Mouse (Mus musculus) neural tube, embryonic 13.5 days (tissue): ENCODE measurements around the gene Tmc3. TPM values are rescaled to one million over a fixed set of nuclear protein-coding genes. Genes with fewer than 3 reads are reported as not detected.
A peak's percentile ranks its signal among the peaks of the same experiment; 100 is the strongest.

Experiments used
- ATAC-seq: fragments of 200-750 bp; cut with Nextera tagmentation; 2 replicates; pipeline ENCODE4 v1.8.0; 2017; ENCODE audit warnings: low read depth, mild to moderate bottlenecking, moderate TSS enrichment, moderate library complexity
- H3K27ac ChIP-seq: fragments of 300-500 bp; sonication (generic); replicated peaks from 2 replicates; pipeline ENCODE4 v1.5.1; 2015; ENCODE audit warnings: moderate library complexity, mild to moderate bottlenecking, inconsistent platforms
- H3K27me3 ChIP-seq: fragments of 300-500 bp; sonication (generic); 2 replicates; pipeline ENCODE4 v1.6.1; 2015; ENCODE audit warnings: mild to moderate bottlenecking, inconsistent platforms
- H3K36me3 ChIP-seq: fragments of 300-500 bp; sonication (generic); 2 replicates; pipeline ENCODE4 v1.6.1; 2015; ENCODE audit warnings: mild to moderate bottlenecking, inconsistent platforms
- H3K4me1 ChIP-seq: fragments of 300-500 bp; sonication (generic); replicated peaks from 2 replicates; pipeline ENCODE4 v1.6.1; 2015; ENCODE audit warnings: inconsistent platforms
- H3K4me2 ChIP-seq: fragments of 300-500 bp; sonication (generic); 2 replicates; pipeline ENCODE4 v1.6.1; 2015; ENCODE audit warnings: inconsistent platforms, mild to moderate bottlenecking, moderate library complexity
- H3K4me3 ChIP-seq: fragments of 300-500 bp; sonication (generic); 2 replicates; pipeline ENCODE4 v1.5.1; 2015; ENCODE audit warnings: mild to moderate bottlenecking, inconsistent platforms
- H3K9ac ChIP-seq: fragments of 300-500 bp; sonication (generic); 2 replicates; pipeline ENCODE4 v1.6.1; 2015; ENCODE audit warnings: moderate library complexity, mild to moderate bottlenecking, inconsistent platforms
- H3K9me3 ChIP-seq: fragments of 300-500 bp; sonication (generic); 2 replicates; pipeline ENCODE4 v1.6.1; 2016; ENCODE audit warnings: inconsistent platforms
- WGBS: fragments of 180-500 bp; shearing (Covaris S2); methylation state at CpG from one replicate; pipeline ENCODE4 v1.1.7; 2015; 5-methylcytosine and 5-hydroxymethylcytosine counted together
- polyA plus RNA-seq: library from polyadenylated mRNA; unstranded; fragments of >200 nt; fragmentation: Nextera tagmentation; extraction: Ambion mirVana; gene quantifications from 2 replicates; pipeline ENCODE4 v1.2.1, GENCODE M21; 2015

Gene Tmc3
- polyA plus RNA-seq, 1 experiment from 2014 or later, result 0.64 TPM

- Histone ChIP-seq H3K27me3 (no peaks in the 10 kb centered on the region), H3K9me3 (no peaks in the 10 kb centered on the region), H3K27ac (peak overlapping the region; percentile 38; the same call in 1 of the 2 replicates), H3K4me2 (no peak overlapping the region), H3K36me3 (no peaks in the 10 kb centered on the region), H3K9ac (no peak overlapping the region), H3K4me1 (0 out of 2 replicates have a peak, but pooled peaks cover 3% of the 10 kb centered on the region), H3K4me3 (no peak overlapping the region)
- 36% methylated on average over 7 of the region's 7 CpGs for WGBS
- no peak for ATAC-seq
These were observed 18.8 kb upstream of the Tmc3 start for GRCm38 (mm10) chr7:83565976-83566375.

- Histone ChIP-seq H3K9me3 (no peaks in the 10 kb centered on the region), H3K36me3 (no peaks in the 10 kb centered on the region), H3K9ac (no peak overlapping the region), H3K27me3 (no peaks in the 10 kb centered on the region), H3K4me2 (no peak overlapping the region), H3K27ac (no peak overlapping the region), H3K4me1 (peaks cover 9% of the 10 kb centered on the region; the same call in 1 of the 2 replicates), H3K4me3 (no peak overlapping the region)
- WGBS, result 57% methylated on average over 16 of the region's 16 CpGs
- ATAC-seq, result no peak
These were observed 16.8 kb upstream of the Tmc3 start for GRCm38 (mm10) chr7:83567841-83568500.

GRCm38 (mm10) chr7:83568815-83569214, 15.9 kb upstream of the Tmc3 start:
- Histone ChIP-seq H3K27me3 (no peaks in the 10 kb centered on the region), H3K4me1 (peaks cover 9% of the 10 kb centered on the region; the same call in 1 of the 2 replicates), H3K27ac (no peak overlapping the region), H3K9me3 (no peaks in the 10 kb centered on the region), H3K36me3 (no peaks in the 10 kb centered on the region), H3K4me2 (no peak overlapping the region), H3K4me3 (no peak overlapping the region), H3K9ac (no peak overlapping the region)
- 97% methylated on average over 2 of the region's 2 CpGs for WGBS
- no peak for ATAC-seq

GRCm38 (mm10) chr7:83569436-83569835, 15.3 kb upstream of the Tmc3 start:
- no peak overlapping the region for H3K27ac ChIP-seq
- H3K4me1 ChIP-seq, result peaks cover 9% of the 10 kb centered on the region; the same call in 1 of the 2 replicates
- H3K9me3 ChIP-seq, result no peaks in the 10 kb centered on the region
- no peak overlapping the region for H3K9ac ChIP-seq
- no peaks in the 10 kb centered on the region for H3K27me3 ChIP-seq
- no peak for ATAC-seq
- 86% methylated on average over 2 of the region's 2 CpGs for WGBS
- no peaks in the 10 kb centered on the region for H3K36me3 ChIP-seq
- H3K4me3 ChIP-seq, result no peak overlapping the region
- no peak overlapping the region for H3K4me2 ChIP-seq

- no peak for ATAC-seq
- H3K4me3 ChIP-seq, result no peak overlapping the region
- peaks cover 9% of the 10 kb centered on the region; the same call in 1 of the 2 replicates for H3K4me1 ChIP-seq
- WGBS, result 78% methylated on average over 4 of the region's 4 CpGs
- no peak overlapping the region for H3K9ac ChIP-seq
- no peak overlapping the region for H3K4me2 ChIP-seq
- H3K27ac ChIP-seq, result no peak overlapping the region
- H3K27me3 ChIP-seq, result no peaks in the 10 kb centered on the region
- no peaks in the 10 kb centered on the region for H3K36me3 ChIP-seq
- no peaks in the 10 kb centered on the region for H3K9me3 ChIP-seq
These were observed 13.7 kb upstream of the Tmc3 start for GRCm38 (mm10) chr7:83571077-83571476.

- ATAC-seq, result no peak
- Histone ChIP-seq H3K4me1 (peaks cover 9% of the 10 kb centered on the region; the same call in 1 of the 2 replicates), H3K36me3 (no peaks in the 10 kb centered on the region), H3K4me2 (no peak overlapping the region), H3K4me3 (no peak overlapping the region), H3K27me3 (no peaks in the 10 kb centered on the region), H3K27ac (no peak overlapping the region), H3K9ac (no peak overlapping the region), H3K9me3 (no peaks in the 10 kb centered on the region)
- 61% methylated on average over 3 of the region's 3 CpGs for WGBS
These were observed 12.8 kb upstream of the Tmc3 start for GRCm38 (mm10) chr7:83571901-83572300.

GRCm38 (mm10) chr7:83572451-83572850, 12.3 kb upstream of the Tmc3 start:
- Histone ChIP-seq H3K9ac (no peak overlapping the region), H3K9me3 (no peaks in the 10 kb centered on the region), H3K27me3 (no peaks in the 10 kb centered on the region), H3K36me3 (no peaks in the 10 kb centered on the region), H3K4me1 (peaks cover 9% of the 10 kb centered on the region; the same call in 1 of the 2 replicates), H3K27ac (no peak overlapping the region), H3K4me2 (no peak overlapping the region), H3K4me3 (no peak overlapping the region)
- no peak for ATAC-seq
- 73% methylated on average over 2 of the region's 2 CpGs for WGBS

GRCm38 (mm10) chr7:83580946-83581345, 3.8 kb upstream of the Tmc3 start:
- WGBS, result 49% methylated on average over 4 of the region's 4 CpGs
- H3K9ac ChIP-seq, result no peak overlapping the region
- ATAC-seq, result peak; percentile 80
- no peaks in the 10 kb centered on the region for H3K9me3 ChIP-seq
- H3K4me2 ChIP-seq, result no peak overlapping the region
- H3K27me3 ChIP-seq, result no peaks in the 10 kb centered on the region
- no peaks in the 10 kb centered on the region for H3K36me3 ChIP-seq
- H3K4me1 ChIP-seq, result peaks cover 10% of the 10 kb centered on the region
- H3K4me3 ChIP-seq, result no peak overlapping the region
- no peak overlapping the region for H3K27ac ChIP-seq

- H3K27ac ChIP-seq, result no peak overlapping the region
- H3K27me3 ChIP-seq, result no peaks in the 10 kb centered on the region
- no peaks in the 10 kb centered on the region for H3K36me3 ChIP-seq
- H3K4me1 ChIP-seq, result no peaks in the 10 kb centered on the region
- no peak overlapping the region for H3K4me2 ChIP-seq
- 71% methylated on average over 3 of the region's 3 CpGs for WGBS
- no peaks in the 10 kb centered on the region for H3K9me3 ChIP-seq
- no peak overlapping the region for H3K4me3 ChIP-seq
- no peak for ATAC-seq
- no peak overlapping the region for H3K9ac ChIP-seq
These were observed 9.3 kb downstream of the Tmc3 start for GRCm38 (mm10) chr7:83594056-83594455.

GRCm38 (mm10) chr7:83597063-83597462, 12.3 kb downstream of the Tmc3 start:
- 86% methylated on average over 3 of the region's 3 CpGs for WGBS

GRCm38 (mm10) chr7:83598997-83599912, 14.5 kb downstream of the Tmc3 start:
- no peak overlapping the region for H3K4me2 ChIP-seq
- H3K27me3 ChIP-seq, result no peaks in the 10 kb centered on the region
- H3K4me3 ChIP-seq, result no peak overlapping the region
- H3K27ac ChIP-seq, result no peak overlapping the region
- no peaks in the 10 kb centered on the region for H3K36me3 ChIP-seq
- H3K9ac ChIP-seq, result no peak overlapping the region
- ATAC-seq, result no peak; the same call in 1 of the 2 replicates
- 92% methylated on average over 13 of the region's 13 CpGs for WGBS
- no peaks in the 10 kb centered on the region for H3K4me1 ChIP-seq
- H3K9me3 ChIP-seq, result no peaks in the 10 kb centered on the region

More at GRCm38 (mm10) chr7:83597063-83597462, 12.3 kb downstream of the Tmc3 start:
- H3K4me2 ChIP-seq, result no peak overlapping the region
- no peaks in the 10 kb centered on the region for H3K4me1 ChIP-seq
- H3K27ac ChIP-seq, result no peak overlapping the region
- no peak overlapping the region for H3K9ac ChIP-seq
- no peak overlapping the region for H3K4me3 ChIP-seq
- no peaks in the 10 kb centered on the region for H3K27me3 ChIP-seq
- ATAC-seq, result no peak
- H3K36me3 ChIP-seq, result no peaks in the 10 kb centered on the region
- no peaks in the 10 kb centered on the region for H3K9me3 ChIP-seq

- H3K27ac ChIP-seq, result no peak overlapping the region
- no peaks in the 10 kb centered on the region for H3K4me1 ChIP-seq
- no peaks in the 10 kb centered on the region for H3K27me3 ChIP-seq
- H3K4me3 ChIP-seq, result no peak overlapping the region
- H3K4me2 ChIP-seq, result no peak overlapping the region
- no peak for ATAC-seq
- H3K36me3 ChIP-seq, result no peaks in the 10 kb centered on the region
- 52% methylated on average over 8 of the region's 8 CpGs for WGBS
- no peaks in the 10 kb centered on the region for H3K9me3 ChIP-seq
- H3K9ac ChIP-seq, result no peak overlapping the region
These were observed 15.2 kb downstream of the Tmc3 start for GRCm38 (mm10) chr7:83599913-83600286.
